Mouse (Mus musculus) adrenal gland, postnatal 36 days (tissue): Measurements from ENCODE around the gene Rhox4c. TPM values are rescaled to one million over a fixed set of nuclear protein-coding genes. Genes with fewer than 3 reads are reported as not detected.
"Not testable (repeated sequence)": the region's sequence is repeated elsewhere in the genome, so short reads cannot be mapped to it uniquely, and the experiment has no call there.

Experiments used
- DNase-seq, 2 experiments: peaks; one replicate each; pipeline ENCODE4 v3.0.0; 2021; ENCODE audit warnings: mixed read lengths in 1 of 2
- long read RNA-seq, 2 experiments: library from polyadenylated mRNA; stranded (forward); transcript quantifications; one replicate each; pipeline ENCODE4 v2.0.0; 2021; ENCODE audit warnings: borderline sequencing depth in 2 of 2
- total RNA-seq, 2 experiments: library from RNA; stranded (reverse); gene quantifications; 2 replicates each; pipeline ENCODE4 v1.2.3; 2021

Gene Rhox4c
- total RNA-seq, result not detected
- long read RNA-seq, experiment 1, result 0 reads
- long read RNA-seq, experiment 2, result 0 reads

- not testable (repeated sequence) for DNase-seq
These were observed at the start of gene Rhox4c for GRCm38 (mm10) chrX:37480037-37480436. Gene Rhox4c (plus strand): TSS chrX:37480337.

- DNase-seq, result not testable (repeated sequence)
These were observed 47.9 kb upstream of the Rhox4c start, which contains the start of gene Rhox4b for GRCm38 (mm10) chrX:37432194-37432593. Gene Rhox4b (plus strand): TSS chrX:37432494.

GRCm38 (mm10) chrX:37453380-37453779, 26.8 kb upstream of the Rhox4c start, which contains the start of gene Rhox2c:
Gene Rhox2c (plus strand): TSS chrX:37453680.
- not testable (repeated sequence) for DNase-seq

- not testable (repeated sequence) for DNase-seq
These were observed 21.9 kb upstream of the Rhox4c start, which contains the start of gene Rhox3c for GRCm38 (mm10) chrX:37458285-37458684. Gene Rhox3c (plus strand): TSS chrX:37458585.

DNA sequence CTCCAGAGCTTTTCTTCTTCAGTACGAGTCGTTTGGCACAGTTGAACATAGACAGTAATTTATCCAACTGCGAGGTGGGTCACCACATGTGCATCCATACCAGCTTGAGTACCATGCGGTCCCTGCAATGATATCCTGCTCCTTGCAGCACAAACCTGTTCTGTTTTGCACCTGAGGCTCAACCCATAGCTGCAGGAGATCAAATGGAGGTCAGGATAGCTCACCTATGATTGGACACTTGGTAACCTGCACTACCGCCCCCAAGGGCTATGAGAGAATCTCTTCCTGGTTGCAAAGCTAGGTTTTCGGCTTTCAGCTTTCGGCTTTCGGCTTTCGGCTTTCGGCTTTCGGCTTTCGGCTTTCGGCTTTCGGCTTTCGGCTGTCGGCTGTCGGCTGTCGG, 33.9 kb downstream of the Rhox4c start, which contains the start of gene Rhox4d:
Rhox4d (plus strand) TSS at position 301 of the 400 bp plus-strand sequence.
- not testable (repeated sequence) for DNase-seq

DNA sequence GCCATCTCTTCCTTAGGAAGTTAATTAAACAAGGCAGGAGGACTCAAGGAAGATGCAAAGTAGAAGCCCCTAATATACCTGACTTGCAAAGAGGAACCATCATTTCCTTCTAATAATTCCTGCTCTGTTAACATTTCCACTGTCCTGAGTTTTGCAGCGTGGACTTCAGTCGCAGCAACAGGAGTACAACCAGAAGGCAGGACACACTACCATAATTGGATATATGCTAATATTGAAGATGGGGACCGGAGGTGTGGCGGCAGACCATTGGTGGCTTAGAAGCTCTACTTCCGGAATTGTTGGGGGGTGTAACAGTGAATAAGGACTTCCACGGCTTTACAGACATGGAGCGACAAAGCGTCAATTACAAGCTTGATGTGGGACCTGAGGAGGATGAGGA, 50.0 kb downstream of the Rhox4c start, which contains the start of gene Rhox2e:
Rhox2e (plus strand) TSS at position 301 of the 400 bp plus-strand sequence.
- DNase-seq, result not testable (repeated sequence)

Other genes starting within 250 kb of the Rhox4c start
- not detected for gene Rhox2a, start 235.4 kb upstream of the Rhox4c start, total RNA-seq
- gene Rhox3a, start 230.4 kb upstream of the Rhox4c start, total RNA-seq, result not detected
- gene Rhox4a, start 215.0 kb upstream of the Rhox4c start, total RNA-seq, result not detected
- gene Rhox3a2, start 100.3 kb upstream of the Rhox4c start, total RNA-seq, result not detected
- not detected for gene Rhox4a2, start 89.5 kb upstream of the Rhox4c start, total RNA-seq
- gene Rhox2b, start 68.3 kb upstream of the Rhox4c start, total RNA-seq, result not detected
- gene Rhox4b, start 47.8 kb upstream of the Rhox4c start, total RNA-seq, result not detected
- gene Rhox2c, start 26.7 kb upstream of the Rhox4c start, total RNA-seq, result not detected
- gene Rhox3c, start 21.8 kb upstream of the Rhox4c start, total RNA-seq, result not detected
- not detected for gene Rhox2d, start 13.1 kb downstream of the Rhox4c start, total RNA-seq
- gene Rhox4d, start 34.0 kb downstream of the Rhox4c start, total RNA-seq, result not detected
- gene Rhox2e, start 50.1 kb downstream of the Rhox4c start, total RNA-seq, result not detected
- not detected for gene Rhox3e, start 61.7 kb downstream of the Rhox4c start, total RNA-seq
- gene Rhox4e, start 77.1 kb downstream of the Rhox4c start, total RNA-seq, result not detected
- not detected for gene Rhox2f, start 91.1 kb downstream of the Rhox4c start, total RNA-seq
- not detected for gene Rhox3f, start 100.7 kb downstream of the Rhox4c start, total RNA-seq
- gene Rhox4f, start 127.4 kb downstream of the Rhox4c start, total RNA-seq, result not detected
- gene Rhox3g, start 148.3 kb downstream of the Rhox4c start, total RNA-seq, result not detected
- not detected for gene Rhox2g, start 163.1 kb downstream of the Rhox4c start, total RNA-seq
- gene Rhox4g, start 171.0 kb downstream of the Rhox4c start, total RNA-seq, result not detected
- gene Rhox3h, start 188.4 kb downstream of the Rhox4c start, total RNA-seq, result not detected
- gene Rhox2h, start 192.9 kb downstream of the Rhox4c start, total RNA-seq, result not detected